Mouse (Mus musculus): ENCODE measurements around the gene Rpusd2.

Rpusd2 gene

GRCm38 (mm10) chr2:119035397-119035745, 781 bp downstream of the Rpusd2 start:
- no peak for DNase-seq

- DNase-seq, result peak; percentile 44
Observed at GRCm38 (mm10) chr2:119040882-119041281, 6.3 kb downstream of the Rpusd2 start.

GRCm38 (mm10) chr2:119045163-119045562, 10.6 kb downstream of the Rpusd2 start:
- no peak for DNase-seq

- peak; percentile 98 for DNase-seq
Observed at GRCm38 (mm10) chr2:119046649-119047611, 12.3 kb downstream of the Rpusd2 start, which contains the start of gene Knl1. Gene Knl1, plus strand, starts transcription at chr2:119047119.

- DNase-seq, result no peak
Observed at GRCm38 (mm10) chr2:119047849-119048248, 13.3 kb downstream of the Rpusd2 start.

GRCm38 (mm10) chr2:119050132-119050650, 15.6 kb downstream of the Rpusd2 start:
- DNase-seq, result peak; percentile 31

GRCm38 (mm10) chr2:119060139-119060538, 25.5 kb downstream of the Rpusd2 start:
- DNase-seq, result no peak

- no peak for DNase-seq
Observed at GRCm38 (mm10) chr2:119072397-119072796, 37.8 kb downstream of the Rpusd2 start.

GRCm38 (mm10) chr2:119086156-119086555, 51.6 kb downstream of the Rpusd2 start:
- no peak for DNase-seq
